Mouse (Mus musculus) liver, adult 2 months (tissue): ENCODE data around the gene Mapkbp1.

Experiments used
- CTCF ChIP-seq: fragments of 200-500 bp; IDR thresholded peaks from 2 replicates; pipeline ENCODE4 v1.5.1; 2011; ENCODE audit warnings: low read depth, low read length, control low read depth
- POLR2A ChIP-seq: fragments of 200-500 bp; IDR thresholded peaks from 2 replicates; pipeline ENCODE4 v1.6.1; 2011; ENCODE audit warnings: low read length, control low read depth; ENCODE audit not compliant: insufficient read depth; ENCODE audit errors: extremely low read depth

DNA sequence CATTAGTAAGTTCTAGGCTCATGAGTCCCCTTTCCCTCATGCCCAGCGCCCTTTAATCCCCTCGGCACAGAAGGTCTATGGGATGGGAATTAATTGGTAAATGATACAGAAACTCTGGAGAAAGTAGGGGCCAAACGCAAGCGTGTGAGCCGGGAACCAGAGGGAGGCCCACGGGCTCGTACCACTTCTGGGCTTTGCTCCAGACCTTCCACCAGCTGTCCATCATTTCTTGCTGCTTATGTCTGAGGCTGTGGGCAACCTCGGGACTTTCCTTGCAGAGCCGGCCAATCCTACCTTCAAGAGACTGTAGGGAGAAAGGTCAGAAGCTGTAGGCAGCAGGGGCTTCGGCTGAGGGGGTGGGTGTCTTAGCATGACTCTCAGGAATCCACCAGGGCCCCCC, 83.4 kb downstream of the Mapkbp1 start:
- no peak for TF ChIP-seq CTCF
- no peak for TF ChIP-seq POLR2A
